In the genomic region with DNA sequence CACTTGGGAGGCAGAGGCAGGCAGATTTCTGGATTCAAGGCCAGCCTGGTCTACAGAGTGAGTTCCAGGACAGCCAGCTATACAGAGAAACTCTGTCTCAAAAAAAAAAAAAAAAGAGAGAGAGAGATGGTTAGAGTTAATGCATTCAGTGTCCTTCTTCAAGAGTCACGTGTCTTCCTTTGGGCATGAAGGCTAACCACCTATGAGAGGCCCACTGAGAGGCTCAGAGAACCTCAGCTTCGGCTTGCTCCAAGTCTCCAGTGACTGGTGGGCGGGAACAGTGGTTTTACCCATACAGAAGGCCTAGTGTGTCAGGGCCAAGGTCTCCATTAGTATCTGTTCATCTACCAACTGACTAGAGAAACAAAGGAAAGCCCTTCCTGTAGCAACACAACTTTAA, we compare ENCODE assay signal across 10 mouse cellular contexts. TPM values are rescaled to one million over a fixed set of nuclear protein-coding genes. Genes with fewer than 3 reads are reported as not detected.
DNase-seq lines count a peak whose midpoint lies in the region; ATAC-seq lines count a peak whose summit lies in the region.
"Had no signal": no experiment of that assay in that cellular context is flagged by ENCODE, and none has a peak within 500 bp of the region (broad histone marks: within the 10 kb centered on the region; RNA-seq: fewer than 3 reads in every experiment).

No protein-coding gene starts in this region.

- no peak; the same call in 1 of the 2 replicates for ATAC-seq in forebrain, embryonic 16.5 days
- no peak for ATAC-seq in activated CD4-positive, CD25-positive, alpha-beta regulatory T cell, adult 4 months
- no peak for ATAC-seq in megakaryocyte progenitor cell, adult 5-6 weeks (replicated peaks; ENCODE audit: poor library complexity)

- H3K9ac ChIP-seq in forebrain, embryonic 16.5 days (replicated peaks; ENCODE audit: low read depth, low read length), result peak overlapping the region; percentile 49

- H3K9me3 ChIP-seq in heart, embryonic 10.5 days, result no peaks in the 10 kb centered on the region
- H3K9me3 ChIP-seq in forebrain, embryonic 16.5 days (ENCODE audit: control insufficient read depth, low read length), result no peaks in the 10 kb centered on the region

- H3K4me2 ChIP-seq in forebrain, embryonic 16.5 days (ENCODE audit: low read length), result peak overlapping the region; percentile 60

- peaks cover 25% of the 10 kb centered on the region for H3K4me1 ChIP-seq in heart, embryonic 10.5 days
- H3K4me1 ChIP-seq in forebrain, embryonic 16.5 days (replicated peaks; ENCODE audit: control insufficient read depth, insufficient read depth, low read length), result peaks cover 14% of the 10 kb centered on the region

- H3K4me3 ChIP-seq in heart, embryonic 10.5 days, result peak overlapping the region; percentile 53
- H3K4me3 ChIP-seq in forebrain, embryonic 16.5 days (replicated peaks; ENCODE audit: low read length), result no peak overlapping the region

- no peak for DNase-seq in heart, embryonic 10.5 days (ENCODE audit: low spot score)
- no peak for DNase-seq in heart, adult 9 months (ENCODE audit: low spot score in 2 of 2)
- peak; percentile 96 for DNase-seq in 416B (ENCODE audit: low read depth)
- DNase-seq in lung, postnatal 10 days, result peak; percentile 25
- DNase-seq in c-Kit-positive CD71-positive TER-119-positive erythroid progenitor cells, embryonic 14.5 days (ENCODE audit: low spot score), result no peak
- DNase-seq: thymus, adult 18-20 months had no signal

- no peaks in the 10 kb centered on the region for H3K36me3 ChIP-seq in heart, embryonic 10.5 days
- H3K36me3 ChIP-seq in forebrain, embryonic 16.5 days (ENCODE audit: control insufficient read depth, insufficient read depth), result no peaks in the 10 kb centered on the region

- no peaks in the 10 kb centered on the region for H3K27me3 ChIP-seq in heart, embryonic 10.5 days (ENCODE audit: insufficient read depth, poor library complexity, severe bottlenecking)
- no peaks in the 10 kb centered on the region for H3K27me3 ChIP-seq in forebrain, embryonic 16.5 days (replicated peaks; ENCODE audit: control insufficient read depth, insufficient read depth, low read length)

- WGBS in heart, embryonic 10.5 days, result 68% methylated on average over 3 of the region's 3 CpGs
- WGBS in forebrain, embryonic 16.5 days, result 80% methylated on average over 3 of the region's 3 CpGs

- H3K27ac ChIP-seq in heart, embryonic 10.5 days, result peak overlapping the region; percentile 80
- H3K27ac ChIP-seq in forebrain, embryonic 16.5 days (ENCODE audit: low read length), result no peak overlapping the region

RNA-seq across cellular contexts. Expression of gene Pla1a, which starts 33.9 kb away (rescaled TPM):
- 0.19 and 0.37 TPM in 2 replicates for polyA plus RNA-seq in heart, embryonic 10.5 days (2016; fragmentation: Nextera tagmentation; extraction: Ambion mirVana)
- polyA plus RNA-seq in forebrain, embryonic 16.5 days (2015; fragmentation: Nextera tagmentation; extraction: Ambion mirVana), result 0.36 and 0.38 TPM in 2 replicates
- polyA plus RNA-seq in activated CD4-positive, CD25-positive, alpha-beta regulatory T cell, adult 4 months (2017; shearing (Covaris generic)), result not detected
- not detected in 2 replicates for total RNA-seq in megakaryocyte progenitor cell, adult 5-6 weeks (2015)
- not detected in 2 replicates for total RNA-seq in megakaryocyte progenitor cell, adult 5-6 weeks (2017)

RNA-seq across cellular contexts. Expression of gene Popdc2, which starts 37.1 kb away (rescaled TPM):
- 230 and 378 TPM in 2 replicates for polyA plus RNA-seq in heart, embryonic 10.5 days (2016; fragmentation: Nextera tagmentation; extraction: Ambion mirVana)
- 0.31 and 0.51 TPM in 2 replicates for polyA plus RNA-seq in forebrain, embryonic 16.5 days (2015; fragmentation: Nextera tagmentation; extraction: Ambion mirVana)
- 1 to 10 TPM; 5.8 to 6.1 TPM for polyA plus RNA-seq in activated CD4-positive, CD25-positive, alpha-beta regulatory T cell, adult 4 months (2017; shearing (Covaris generic))
- 0.27 and 0.62 TPM in 2 replicates for total RNA-seq in megakaryocyte progenitor cell, adult 5-6 weeks (2015)
- total RNA-seq in megakaryocyte progenitor cell, adult 5-6 weeks (2017), result not detected in 2 replicates

RNA-seq across cellular contexts. Expression of gene Gm21987, which starts 52.2 kb away (rescaled TPM):
- polyA plus RNA-seq in heart, embryonic 10.5 days (2016; fragmentation: Nextera tagmentation; extraction: Ambion mirVana), result 1.3 and 4.6 TPM in 2 replicates
- polyA plus RNA-seq in forebrain, embryonic 16.5 days (2015; fragmentation: Nextera tagmentation; extraction: Ambion mirVana), result not detected in 2 replicates
- not detected for polyA plus RNA-seq in activated CD4-positive, CD25-positive, alpha-beta regulatory T cell, adult 4 months (2017; shearing (Covaris generic))
- total RNA-seq in megakaryocyte progenitor cell, adult 5-6 weeks (2015), result not detected in 2 replicates
- total RNA-seq in megakaryocyte progenitor cell, adult 5-6 weeks (2017), result not detected in 2 replicates
- polyA plus RNA-seq: C2C12 had no signal

RNA-seq across cellular contexts. Expression of gene Cox17, which starts 52.3 kb away (rescaled TPM):
- 287 and 339 TPM in 2 replicates for polyA plus RNA-seq in heart, embryonic 10.5 days (2016; fragmentation: Nextera tagmentation; extraction: Ambion mirVana)
- 85.4 and 88.6 TPM in 2 replicates for polyA plus RNA-seq in forebrain, embryonic 16.5 days (2015; fragmentation: Nextera tagmentation; extraction: Ambion mirVana)
- 100 to 1,000 TPM; 254 to 296 TPM for polyA plus RNA-seq in activated CD4-positive, CD25-positive, alpha-beta regulatory T cell, adult 4 months (2017; shearing (Covaris generic))
- 95.3 and 110 TPM in 2 replicates for total RNA-seq in megakaryocyte progenitor cell, adult 5-6 weeks (2015)
- 294 and 340 TPM in 2 replicates for total RNA-seq in megakaryocyte progenitor cell, adult 5-6 weeks (2017)

RNA-seq across cellular contexts. Expression of gene Adprh, which starts 53.4 kb away (rescaled TPM):
- polyA plus RNA-seq in heart, embryonic 10.5 days (2016; fragmentation: Nextera tagmentation; extraction: Ambion mirVana), result 127 TPM in 2 replicates
- polyA plus RNA-seq in forebrain, embryonic 16.5 days (2015; fragmentation: Nextera tagmentation; extraction: Ambion mirVana), result 136 and 140 TPM in 2 replicates
- polyA plus RNA-seq in activated CD4-positive, CD25-positive, alpha-beta regulatory T cell, adult 4 months (2017; shearing (Covaris generic)), result 10 to 100 TPM; 47.4 to 51.6 TPM
- 22.9 and 23.5 TPM in 2 replicates for total RNA-seq in megakaryocyte progenitor cell, adult 5-6 weeks (2015)
- total RNA-seq in megakaryocyte progenitor cell, adult 5-6 weeks (2017), result 14.9 and 16.0 TPM in 2 replicates

Comparison
In these comparisons a context has a peak if more than half of its experiments do, and no peak if none do; other contexts are left out.
1. DNase-seq: peak in 416B (single experiment) and lung, postnatal 10 days (single experiment); none in heart, embryonic 10.5 days (single experiment), heart, adult 9 months (0 of 2) and c-Kit-positive CD71-positive TER-119-positive erythroid progenitor cells, embryonic 14.5 days (single experiment).
2. RNA of gene Popdc2, which starts 37.1 kb away (polyA plus RNA-seq): 230 to 378 TPM in heart, embryonic 10.5 days; 5.8 to 6.1 TPM in activated CD4-positive, CD25-positive, alpha-beta regulatory T cell, adult 4 months and 0.31 to 0.51 TPM in forebrain, embryonic 16.5 days; every median in the first group is over 10 times any median in the second.